Mouse (Mus musculus) embryonic facial prominence, embryonic 15.5 days (tissue): ENCODE measurements around the gene Prrg2. TPM values are rescaled to one million over a fixed set of nuclear protein-coding genes. Genes with fewer than 3 reads are reported as not detected.

ENCODE experiments used
- ATAC-seq: fragments of 200-750 bp; cut with Nextera tagmentation; 2 replicates; pipeline ENCODE4 v1.8.0; 2017; ENCODE audit warnings: low read depth, moderate TSS enrichment; ENCODE audit not compliant: insufficient number of reproducible peaks, low FRiP score, low TSS enrichment
- H3K27ac ChIP-seq: fragments of 300-500 bp; sonication (generic); replicated peaks from 2 replicates; pipeline ENCODE4 v1.5.1; 2015; ENCODE audit warnings: mild to moderate bottlenecking, inconsistent platforms
- H3K27me3 ChIP-seq: fragments of 300-500 bp; sonication (generic); 2 replicates; pipeline ENCODE4 v1.6.1; 2015; ENCODE audit warnings: inconsistent platforms
- H3K36me3 ChIP-seq: fragments of 300-500 bp; sonication (generic); 2 replicates; pipeline ENCODE4 v1.6.1; 2015; ENCODE audit warnings: mild to moderate bottlenecking, inconsistent platforms
- H3K4me1 ChIP-seq: fragments of 300-500 bp; sonication (generic); 2 replicates; pipeline ENCODE4 v1.6.1; 2015; ENCODE audit warnings: inconsistent platforms
- H3K4me2 ChIP-seq: fragments of 300-500 bp; sonication (generic); replicated peaks from 2 replicates; pipeline ENCODE4 v1.6.1; 2015; ENCODE audit warnings: mild to moderate bottlenecking, inconsistent platforms
- H3K4me3 ChIP-seq: fragments of 300-500 bp; sonication (generic); replicated peaks from 2 replicates; pipeline ENCODE4 v1.5.1; 2015; ENCODE audit warnings: mild to moderate bottlenecking, inconsistent platforms
- H3K9ac ChIP-seq: fragments of 300-500 bp; sonication (generic); 2 replicates; pipeline ENCODE4 v1.6.1; 2015; ENCODE audit warnings: inconsistent platforms
- H3K9me3 ChIP-seq: fragments of 300-500 bp; sonication (generic); replicated peaks from 2 replicates; pipeline ENCODE4 v1.6.1; 2016; ENCODE audit warnings: inconsistent platforms
- WGBS: fragments of 180-500 bp; shearing (Covaris S2); methylation state at CpG from one replicate; pipeline ENCODE4 v1.1.7; 2015; 5-methylcytosine and 5-hydroxymethylcytosine counted together
- polyA plus RNA-seq: library from polyadenylated mRNA; unstranded; fragments of >200 nt; fragmentation: Nextera tagmentation; extraction: Ambion mirVana; gene quantifications from 2 replicates; pipeline ENCODE4 v1.2.1, GENCODE M21; 2015

Gene Prrg2
- polyA plus RNA-seq, 1 experiment from 2014 or later: 26.9 TPM

GRCm38 (mm10) chr7:45056329-45056971 is 6.0 kb downstream of the Prrg2 start:
- H3K9me3 ChIP-seq: no peaks in the 10 kb centered on the region
- H3K27ac ChIP-seq: no peak overlapping the region
- H3K4me3 ChIP-seq: no peak overlapping the region
- no peak overlapping the region for H3K9ac ChIP-seq
- H3K36me3 ChIP-seq: no peaks in the 10 kb centered on the region
- WGBS: 64% methylated on average over 14 of the region's 14 CpGs
- no peak for ATAC-seq
- H3K27me3 ChIP-seq: no peaks in the 10 kb centered on the region
- H3K4me2 ChIP-seq: no peak overlapping the region
- H3K4me1 ChIP-seq: peaks cover 17% of the 10 kb centered on the region

GRCm38 (mm10) chr7:45053931-45054510 is 8.5 kb downstream of the Prrg2 start:
- H3K9ac ChIP-seq: peak overlapping the region; percentile 46
- H3K27me3 ChIP-seq: no peaks in the 10 kb centered on the region
- peaks cover 13% of the 10 kb centered on the region for H3K36me3 ChIP-seq
- H3K27ac ChIP-seq: peak overlapping the region; percentile 100
- no peaks in the 10 kb centered on the region for H3K9me3 ChIP-seq
- H3K4me2 ChIP-seq: peak overlapping the region; percentile 94
- under 1% methylated on average over 33 of the region's 33 CpGs for WGBS
- peak; percentile 95 for ATAC-seq
- H3K4me3 ChIP-seq: peak overlapping the region; percentile 79
- H3K4me1 ChIP-seq: peaks cover 22% of the 10 kb centered on the region

DNA sequence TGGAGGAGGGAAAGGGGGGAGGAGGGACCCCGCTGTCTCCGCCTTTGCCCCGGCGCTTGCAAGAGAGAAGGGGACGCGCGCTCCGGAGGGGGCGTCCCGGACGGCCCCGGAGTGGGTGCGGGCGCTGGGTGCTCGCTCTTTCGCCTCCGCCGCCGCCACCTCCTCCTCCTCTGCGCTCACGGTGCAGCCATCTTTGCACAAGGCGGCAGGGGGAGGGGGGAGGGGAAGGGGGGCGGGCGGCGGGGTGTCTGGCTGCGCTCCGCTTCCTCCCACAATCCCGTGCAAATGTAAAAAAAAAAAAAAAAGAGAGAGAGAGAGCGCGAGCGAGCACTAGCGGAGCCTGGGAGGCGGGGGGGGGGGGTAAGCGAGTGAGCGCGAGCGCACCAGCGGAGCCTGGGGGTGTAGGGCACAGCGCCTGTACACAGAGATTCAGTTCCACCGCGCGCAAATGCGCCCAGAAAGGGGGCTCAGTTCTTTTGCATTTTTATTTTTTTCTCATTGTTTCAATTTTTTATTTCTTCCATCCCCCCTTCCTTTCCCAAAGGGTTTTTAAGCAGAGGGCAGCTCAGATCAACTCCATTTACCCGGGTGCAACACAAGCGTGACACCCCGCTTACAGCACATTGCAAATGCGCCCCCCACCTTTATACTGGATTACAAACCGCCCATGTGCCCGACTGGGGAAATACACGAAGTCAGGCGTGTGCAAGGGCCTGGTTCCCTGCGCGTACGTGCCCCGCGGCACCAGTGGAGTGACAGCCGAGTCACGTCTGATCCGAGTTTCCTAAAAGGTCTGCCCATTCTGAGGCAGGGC is 9.2 kb downstream of the Prrg2 start:
- H3K4me2 ChIP-seq: peak overlapping the region; percentile 94
- peak overlapping the region; percentile 79 for H3K4me3 ChIP-seq
- peaks cover 26% of the 10 kb centered on the region for H3K4me1 ChIP-seq
- no peaks in the 10 kb centered on the region for H3K9me3 ChIP-seq
- H3K9ac ChIP-seq: peak overlapping the region; percentile 83
- H3K27me3 ChIP-seq: no peaks in the 10 kb centered on the region
- peaks cover 20% of the 10 kb centered on the region for H3K36me3 ChIP-seq
- H3K27ac ChIP-seq: peak overlapping the region; percentile 100
- under 1% methylated on average over 52 of the region's 59 CpGs for WGBS
- ATAC-seq: peak; percentile 65

- peak within 1 kb of the TSS; percentile 79 for H3K4me3 ChIP-seq
- WGBS: 0% methylated on average over 5 of the region's 18 CpGs
- H3K4me2 ChIP-seq: peak within 1 kb of the TSS; percentile 94
- H3K27ac ChIP-seq: peak within 1 kb of the TSS; percentile 100
- peaks cover 26% of the 10 kb centered on the region for H3K4me1 ChIP-seq
- peak; percentile 34 for ATAC-seq
- no peaks in the 10 kb centered on the region for H3K9me3 ChIP-seq
- H3K36me3 ChIP-seq: peaks cover 26% of the 10 kb centered on the region
- H3K9ac ChIP-seq: peak within 1 kb of the TSS; percentile 83
- no peaks in the 10 kb centered on the region for H3K27me3 ChIP-seq
Measured at GRCm38 (mm10) chr7:45052862-45053116, 9.7 kb downstream of the Prrg2 start, which contains the start of gene Prr12. Prr12 (minus strand) TSS chr7:45052881.

- under 1% methylated on average over 38 of the region's 38 CpGs for WGBS
- Histone ChIP-seq H3K9ac (peak overlapping the region; percentile 83), H3K4me2 (peak overlapping the region; percentile 94), H3K27ac (peak overlapping the region; percentile 100), H3K9me3 (no peaks in the 10 kb centered on the region), H3K36me3 (peaks cover 30% of the 10 kb centered on the region), H3K4me3 (peak overlapping the region; percentile 79), H3K4me1 (peaks cover 26% of the 10 kb centered on the region), H3K27me3 (no peaks in the 10 kb centered on the region)
- no peak for ATAC-seq
Measured at GRCm38 (mm10) chr7:45052181-45052861, 10.2 kb downstream of the Prrg2 start.

DNA sequence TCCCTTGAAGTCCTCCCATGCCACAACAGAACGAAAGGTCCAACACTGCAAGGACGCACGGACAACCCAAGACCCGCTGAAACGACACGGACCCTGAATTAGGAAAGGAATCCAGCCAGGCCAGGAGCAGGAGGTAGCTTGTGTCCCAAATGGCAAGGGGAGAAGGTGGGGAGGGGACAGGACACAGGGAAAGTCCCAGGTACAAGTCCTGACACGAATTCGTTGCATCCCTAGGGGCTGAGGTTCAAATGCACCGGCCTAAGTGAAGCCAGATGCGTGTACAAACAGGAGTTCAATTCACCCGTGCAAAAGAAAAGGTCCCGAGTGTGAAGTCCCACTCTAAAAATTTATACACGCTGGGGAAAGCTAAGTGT is 10.9 kb downstream of the Prrg2 start:
- WGBS: 1% methylated on average over 13 of the region's 13 CpGs
- Histone ChIP-seq H3K4me1 (peaks cover 29% of the 10 kb centered on the region), H3K36me3 (peaks cover 38% of the 10 kb centered on the region), H3K4me3 (peak overlapping the region; percentile 79), H3K9me3 (no peaks in the 10 kb centered on the region), H3K27me3 (no peaks in the 10 kb centered on the region), H3K4me2 (peak overlapping the region; percentile 94), H3K27ac (peak overlapping the region; percentile 100), H3K9ac (peak overlapping the region; percentile 83)
- no peak for ATAC-seq

DNA sequence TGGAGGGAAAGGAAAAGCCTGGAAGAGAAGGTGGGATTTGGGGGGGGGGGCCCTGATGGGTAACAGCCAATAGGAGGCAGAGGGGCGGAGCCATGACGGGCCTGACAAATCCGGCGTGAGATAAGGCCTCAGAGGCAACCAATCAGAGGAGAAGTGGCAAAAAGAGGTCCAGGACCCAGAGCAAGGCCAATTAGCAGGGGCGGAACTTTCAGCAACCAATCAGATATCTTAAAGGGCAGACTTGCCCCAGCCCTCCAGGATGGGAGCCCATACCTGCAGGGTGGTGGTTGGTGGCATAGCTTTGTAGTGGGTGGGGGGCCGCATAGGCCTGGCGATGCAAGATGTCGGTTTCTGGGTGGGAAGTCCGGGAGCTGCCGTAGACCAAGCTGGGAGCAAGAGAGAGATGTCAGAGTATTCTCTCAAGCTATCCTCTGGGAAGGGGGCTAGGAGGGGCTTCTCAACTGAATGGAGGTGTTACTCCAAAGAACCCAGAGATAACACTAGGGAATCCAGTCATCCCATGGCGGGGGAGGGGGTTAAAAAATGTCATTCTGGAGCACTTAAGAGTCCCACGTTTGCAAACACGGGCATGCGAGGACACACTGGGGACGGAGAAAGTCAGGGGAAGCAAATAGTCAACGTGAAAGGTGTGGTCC is 11.4 kb downstream of the Prrg2 start:
- peaks cover 29% of the 10 kb centered on the region for H3K4me1 ChIP-seq
- peaks cover 43% of the 10 kb centered on the region for H3K36me3 ChIP-seq
- ATAC-seq: 0 out of 2 replicates have a peak, but pooled peaks have one; percentile 9
- H3K9me3 ChIP-seq: no peaks in the 10 kb centered on the region
- H3K4me2 ChIP-seq: peak overlapping the region; percentile 94
- H3K27ac ChIP-seq: peak overlapping the region; percentile 100
- H3K27me3 ChIP-seq: no peaks in the 10 kb centered on the region
- peak overlapping the region; percentile 79 for H3K4me3 ChIP-seq
- WGBS: 4% methylated on average over 16 of the region's 16 CpGs
- H3K9ac ChIP-seq: peak overlapping the region; percentile 83

- Histone ChIP-seq H3K4me3 (no peak overlapping the region), H3K4me1 (peaks cover 24% of the 10 kb centered on the region)
Measured at GRCm38 (mm10) chr7:45048923-45049657, 13.4 kb downstream of the Prrg2 start.

GRCm38 (mm10) chr7:45048001-45048890 is 14.2 kb downstream of the Prrg2 start:
- Histone ChIP-seq H3K9me3 (no peaks in the 10 kb centered on the region), H3K27me3 (no peaks in the 10 kb centered on the region), H3K27ac (no peak overlapping the region), H3K36me3 (peaks cover 71% of the 10 kb centered on the region), H3K9ac (no peak overlapping the region), H3K4me3 (no peak overlapping the region), H3K4me1 (peaks cover 24% of the 10 kb centered on the region), H3K4me2 (no peak overlapping the region)
- WGBS: 91% methylated on average over 38 of the region's 38 CpGs
- ATAC-seq: no peak

More at GRCm38 (mm10) chr7:45048923-45049657, 13.4 kb downstream of the Prrg2 start:
- Histone ChIP-seq H3K9me3 (no peaks in the 10 kb centered on the region), H3K4me2 (no peak overlapping the region), H3K9ac (no peak overlapping the region), H3K27ac (no peak overlapping the region), H3K36me3 (peaks cover 63% of the 10 kb centered on the region), H3K27me3 (no peaks in the 10 kb centered on the region)
- ATAC-seq: no peak
- whole genome bisulfite sequencing: 92% methylated on average over 23 of the region's 23 CpGs
